Mouse (Mus musculus) gastrocnemius, postnatal 25 days (tissue): Measurements from ENCODE around the gene Kcnq2. TPM values are rescaled to one million over a fixed set of nuclear protein-coding genes. Genes with fewer than 3 reads are reported as not detected.
A peak's percentile ranks its signal among the peaks of the same experiment; 100 is the strongest.

Source experiments
- DNase-seq: peaks from one replicate; pipeline ENCODE4 v3.0.0; 2022
- long read RNA-seq, 2 experiments: library from polyadenylated mRNA; stranded (forward); transcript quantifications; one replicate each; pipeline ENCODE4 v2.0.0; 2021
- total RNA-seq, 2 experiments: library from RNA; stranded (reverse); gene quantifications; 1 replicate in 1 of 2; 2 replicates in 1 of 2; pipeline ENCODE4 v1.2.3; 2021

Kcnq2 gene
- not detected for total RNA-seq
- long read RNA-seq, experiment 1: 0 reads
- long read RNA-seq, experiment 2: 0 reads

DNA sequence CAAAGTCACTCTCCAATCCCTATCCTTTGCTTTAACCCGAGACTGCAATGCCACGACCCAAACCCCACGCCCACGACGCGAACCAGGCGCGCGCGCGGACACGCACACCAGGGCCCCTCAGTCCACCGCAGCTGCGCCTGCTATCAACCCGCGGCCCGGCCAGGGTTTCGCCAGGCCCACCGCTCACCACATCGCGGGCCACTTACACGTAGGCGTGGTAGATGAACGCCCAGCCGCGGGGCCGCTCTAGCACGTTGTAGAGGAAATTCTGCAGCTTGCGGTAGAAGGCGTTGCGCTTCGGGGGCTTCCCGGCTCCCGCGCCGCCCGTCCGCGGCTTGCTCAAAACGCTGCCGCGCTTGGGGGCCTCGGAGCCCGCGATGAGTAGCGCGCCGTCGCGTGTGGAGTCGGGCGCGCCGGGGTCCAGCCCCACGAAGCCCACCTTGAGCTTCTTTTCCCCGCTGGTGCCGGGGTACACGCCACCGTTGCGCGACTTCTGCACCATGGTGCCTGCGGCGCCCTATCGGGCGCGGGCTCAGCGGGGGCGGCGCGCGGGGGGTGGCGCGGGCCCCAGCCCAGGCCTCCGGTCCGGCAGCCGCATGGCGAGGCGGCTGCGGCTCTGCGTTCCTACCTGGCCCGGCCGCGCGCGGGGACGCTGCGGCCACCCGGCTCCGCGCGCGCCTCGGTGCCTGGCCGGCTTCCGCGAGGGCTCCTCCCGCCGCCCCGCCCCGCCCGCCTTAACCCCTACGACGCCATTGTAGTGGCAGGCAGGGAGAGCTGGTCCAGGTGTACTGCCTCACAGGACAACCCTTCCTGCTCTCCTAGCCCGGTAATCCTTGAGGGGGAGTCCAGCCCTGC is at the start of gene Kcnq2:
Gene Kcnq2 (minus strand): TSS at position 710 of the 855 bp plus-strand sequence.
- DNase-seq: no peak

DNA sequence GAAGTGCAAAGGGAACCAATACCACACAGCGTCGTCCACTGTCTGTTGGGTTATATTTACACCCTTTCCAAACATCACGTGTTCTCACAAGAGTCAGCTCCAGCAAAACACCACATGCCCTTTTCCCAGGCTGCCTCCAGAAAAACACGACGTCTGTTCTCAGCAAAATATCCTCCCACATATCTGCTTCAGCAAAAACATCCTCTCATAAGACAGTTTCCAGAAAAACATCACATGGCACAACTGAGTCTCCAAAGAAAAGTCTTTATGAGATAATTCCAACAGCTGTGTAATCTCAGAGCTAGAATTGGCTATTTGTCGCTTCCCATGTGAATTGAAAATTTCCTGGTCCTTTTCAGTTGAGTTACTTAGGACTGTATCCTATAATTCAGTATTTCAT is 45.8 kb upstream of the Kcnq2 start:
- no peak for DNase-seq

DNA sequence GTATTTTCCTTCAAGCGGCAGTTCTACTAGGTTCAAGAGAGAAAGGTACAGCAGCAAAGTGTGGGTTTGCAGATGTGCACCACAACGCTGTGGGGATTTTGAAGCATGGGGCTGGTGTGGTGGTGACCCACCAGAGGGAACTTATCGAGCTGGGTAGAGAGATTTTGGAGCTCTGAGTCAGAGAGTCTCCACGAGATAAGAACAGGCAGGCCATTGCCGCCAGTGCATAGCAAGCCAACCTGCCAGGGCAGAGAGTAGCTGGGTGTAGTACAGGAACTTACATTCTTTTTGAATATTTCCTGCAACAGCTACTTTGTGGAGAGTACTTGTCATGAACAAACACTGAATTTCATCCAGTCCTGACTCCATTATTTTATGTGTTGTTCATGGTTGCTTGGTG is 43.4 kb upstream of the Kcnq2 start:
- DNase-seq: no peak

DNA sequence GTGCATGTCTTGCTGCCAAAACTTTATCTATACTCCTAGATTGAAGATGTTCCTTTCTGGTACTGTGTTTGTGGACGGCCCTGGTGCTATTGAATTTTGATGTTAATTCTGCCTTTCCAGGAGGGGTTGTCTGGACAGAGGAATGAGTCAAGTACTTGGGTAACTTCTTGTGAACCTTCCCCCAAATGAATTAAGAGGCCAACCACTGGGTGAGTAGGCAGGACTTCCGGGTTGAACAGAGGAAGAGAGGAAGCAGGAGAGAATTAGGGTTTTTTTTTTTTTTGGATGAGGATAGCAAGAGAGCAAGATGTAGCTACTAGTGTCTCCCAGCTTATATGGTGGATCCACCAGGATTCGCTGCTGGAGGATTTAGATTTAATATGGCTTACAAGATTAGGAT is 42.9 kb upstream of the Kcnq2 start:
- DNase-seq: no peak

DNA sequence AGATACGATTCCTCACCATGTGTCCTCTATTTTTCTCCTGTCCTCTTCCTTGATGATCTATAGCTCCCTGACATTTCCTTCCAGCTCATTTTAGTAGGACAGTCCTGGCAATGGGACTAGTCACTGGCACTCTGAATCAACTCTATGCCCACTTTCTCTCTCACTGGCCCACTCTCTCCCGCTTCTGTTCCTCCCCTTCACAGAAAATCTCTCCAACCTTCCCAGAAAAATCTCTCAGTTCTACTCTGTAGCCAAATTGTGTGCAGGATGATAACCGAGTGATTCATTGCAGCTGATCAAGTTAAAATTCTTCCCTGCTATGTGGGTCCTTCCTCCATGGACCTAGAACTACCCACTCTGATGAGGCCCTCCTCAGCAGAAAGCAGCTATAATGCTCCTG is 39.5 kb upstream of the Kcnq2 start:
- no peak for DNase-seq

DNA sequence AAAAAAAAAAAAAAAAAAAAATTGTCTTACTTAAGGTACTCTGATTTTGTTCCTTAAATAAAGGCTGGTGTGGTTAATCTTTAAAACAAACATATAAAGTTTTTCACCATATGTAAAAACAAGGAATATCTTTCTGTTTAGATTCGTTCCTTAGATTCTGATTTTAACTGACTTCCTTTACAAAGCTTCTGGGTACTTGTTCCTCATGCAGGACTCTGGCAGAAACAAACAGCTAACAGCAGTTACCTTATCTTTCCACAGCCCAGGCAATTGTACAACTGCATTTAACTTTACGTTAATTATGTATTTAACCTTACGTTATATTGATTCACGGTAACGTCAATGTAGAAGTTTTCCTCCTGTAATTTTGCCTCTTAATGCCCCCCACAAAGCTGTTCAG is 31.4 kb upstream of the Kcnq2 start:
- DNase-seq: no peak

DNA sequence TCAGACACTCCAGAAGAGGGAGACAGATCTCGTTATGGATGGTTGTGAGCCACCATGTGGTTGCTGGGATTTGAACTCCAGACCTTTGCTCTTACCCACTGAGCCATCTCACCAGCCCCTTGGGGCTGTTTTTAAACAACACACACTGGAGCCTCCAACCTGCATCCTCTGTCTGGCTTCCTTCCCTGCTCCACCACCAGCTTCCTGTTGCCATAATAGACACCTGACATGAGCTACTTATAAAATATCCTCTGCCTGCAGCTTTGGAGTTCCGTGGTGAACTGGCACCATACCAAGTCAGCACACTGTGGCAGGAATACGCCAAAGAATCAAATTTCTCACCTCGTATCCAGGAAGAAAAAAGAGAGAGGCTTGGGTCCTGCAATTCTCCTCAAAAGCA is 25.7 kb upstream of the Kcnq2 start:
- no peak for DNase-seq

DNA sequence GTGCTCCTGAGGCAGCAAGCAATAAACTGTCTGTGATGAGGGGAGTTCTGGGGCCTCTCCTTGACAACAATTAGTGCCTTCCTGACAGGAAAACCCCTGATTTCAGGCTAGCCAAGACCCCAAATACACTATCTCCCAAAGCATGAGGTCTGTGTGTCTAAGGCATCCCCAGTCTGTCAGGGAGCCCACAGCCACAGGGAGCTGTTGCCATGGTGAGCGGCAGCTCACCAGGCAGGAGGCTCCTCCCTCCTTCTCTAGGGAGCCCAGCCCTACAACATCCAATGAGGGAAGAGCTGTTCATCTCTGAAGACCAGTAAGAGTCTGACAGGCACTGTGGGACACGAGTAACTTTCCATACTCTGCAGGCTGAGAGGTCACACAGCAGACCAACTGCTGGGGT is 24.7 kb upstream of the Kcnq2 start:
- no peak for DNase-seq

DNA sequence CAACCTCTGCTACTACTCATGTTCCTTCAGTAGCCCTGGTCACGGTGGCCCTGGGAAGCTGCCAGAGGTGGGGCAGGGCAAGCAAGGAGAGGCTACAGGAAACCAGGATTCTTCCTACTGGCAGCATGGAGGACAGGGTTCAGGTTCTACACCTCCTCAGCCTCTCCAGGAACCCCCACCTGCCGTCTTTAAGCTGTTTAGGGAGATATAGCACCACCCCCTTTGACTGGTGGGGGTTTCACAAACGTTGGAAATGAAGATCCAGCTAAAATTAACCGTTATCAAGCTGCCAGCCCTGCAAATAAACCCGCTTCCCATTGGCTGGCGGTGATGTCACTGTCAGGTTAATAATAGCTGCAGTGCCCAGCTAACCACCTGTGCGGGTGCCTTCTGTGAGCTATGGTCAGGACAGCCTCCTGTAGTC is 24.0 kb upstream of the Kcnq2 start:
- DNase-seq: peak; percentile 67

DNA sequence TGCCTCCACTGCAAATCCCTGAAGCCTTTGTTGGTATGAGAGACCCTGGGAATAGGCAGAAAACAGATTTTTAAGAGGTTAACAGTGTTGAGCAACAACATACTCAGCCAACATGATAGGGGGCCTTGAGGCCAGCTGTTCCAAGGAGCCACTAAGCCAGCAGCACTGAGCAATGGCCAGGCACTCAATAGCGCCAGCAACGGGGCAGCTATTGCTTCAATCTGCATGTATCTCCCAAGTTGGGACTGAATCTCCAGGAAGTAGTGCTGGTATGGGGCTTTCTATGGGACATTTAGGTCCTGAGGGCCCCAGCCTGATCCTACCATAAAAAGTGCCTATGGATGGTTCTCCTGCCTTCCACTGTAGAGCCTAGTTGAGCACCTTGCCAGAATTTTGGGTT is 23.4 kb upstream of the Kcnq2 start:
- DNase-seq: no peak

DNA sequence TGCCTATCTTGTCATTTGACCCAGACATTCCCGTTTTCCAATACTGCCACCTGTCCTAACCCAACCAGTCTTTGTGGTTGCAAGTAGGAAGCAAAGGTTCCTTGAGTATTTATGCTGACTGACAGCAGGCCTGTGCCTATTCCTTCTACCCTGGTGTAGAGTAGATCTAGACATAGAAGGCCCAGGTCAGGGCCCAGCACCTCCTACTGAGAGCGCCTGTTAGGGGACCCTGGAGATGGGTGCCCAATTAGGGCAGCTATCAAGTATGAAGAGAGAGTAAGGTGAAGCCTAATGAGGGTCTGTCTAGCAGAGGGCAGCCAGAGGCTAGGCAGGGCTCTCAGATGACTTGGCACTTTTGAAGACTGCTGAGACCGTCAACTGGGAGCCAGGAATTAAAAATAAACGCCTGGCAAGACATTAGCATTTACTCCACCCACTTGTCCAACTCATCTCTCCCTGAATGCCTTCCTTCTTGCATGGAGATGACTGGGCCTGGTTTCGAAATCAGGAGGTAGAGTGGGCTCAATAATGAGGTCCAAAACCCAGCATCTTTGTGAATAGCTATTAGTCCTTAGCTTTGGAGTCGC is 22.7 kb upstream of the Kcnq2 start:
- DNase-seq: peak; percentile 64

DNA sequence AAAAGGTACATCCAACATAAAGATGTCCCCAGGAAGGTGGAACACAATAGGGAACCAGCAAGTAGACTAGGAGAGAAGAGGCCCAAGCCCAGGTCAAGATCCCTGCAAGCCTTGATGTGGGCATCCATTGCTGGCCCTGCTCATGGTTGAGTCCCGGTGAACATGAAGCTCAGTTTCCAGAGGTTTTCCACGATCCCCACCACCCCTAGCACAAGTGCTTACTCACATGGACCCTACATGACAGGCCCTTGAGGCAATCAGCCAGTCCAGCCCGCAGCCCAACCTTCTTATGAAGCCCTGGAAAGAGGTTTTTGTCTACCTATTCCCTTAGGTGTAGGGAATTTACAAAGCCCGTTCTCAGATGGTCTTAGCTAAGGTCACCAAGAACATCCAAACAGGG is 22.1 kb upstream of the Kcnq2 start:
- no peak for DNase-seq

DNA sequence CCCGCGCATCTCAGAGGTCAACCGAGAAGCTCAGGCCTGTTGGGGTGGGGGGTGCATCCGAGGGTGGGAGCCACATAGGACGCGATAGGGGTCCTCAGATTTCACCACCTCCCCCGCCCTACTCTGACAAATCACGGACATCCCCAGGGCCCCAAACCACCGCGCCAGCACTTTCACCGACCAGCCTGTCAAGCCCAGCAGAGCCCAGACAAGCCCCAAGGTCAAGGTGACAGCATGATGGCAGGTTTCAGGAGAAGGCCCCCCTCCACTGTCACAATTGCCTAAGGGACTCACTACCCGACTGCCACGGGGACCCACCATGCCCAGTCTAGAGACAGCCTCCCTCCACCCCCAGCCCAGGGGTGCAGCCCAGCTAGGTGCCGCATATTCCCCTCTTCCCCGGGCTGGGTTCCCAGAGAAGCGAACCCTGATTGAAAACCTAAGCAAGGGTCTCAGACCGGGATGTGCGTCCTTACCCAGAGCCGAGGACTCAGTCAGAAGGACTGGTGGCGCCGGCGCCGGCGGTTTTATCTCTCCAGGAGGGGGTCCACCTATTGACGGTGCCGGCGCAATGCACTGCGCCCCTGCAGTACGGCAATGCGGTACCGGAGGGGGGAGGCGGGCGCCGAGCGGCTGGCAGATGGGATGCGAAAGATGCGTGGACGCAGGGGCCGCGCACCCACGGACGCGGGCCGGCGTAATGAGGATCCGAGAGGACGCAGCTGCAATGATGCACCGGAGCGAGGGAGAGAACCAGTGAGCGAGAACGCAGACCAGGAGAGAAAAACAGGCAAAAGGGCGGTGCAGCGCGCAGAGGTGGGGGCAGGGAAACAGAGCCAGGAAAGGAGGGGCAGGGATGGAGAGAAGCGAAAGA is 21.4 kb upstream of the Kcnq2 start, which contains the start of gene Eef1a2:
Gene Eef1a2 (minus strand): TSS at position 767 of the 874 bp plus-strand sequence.
- DNase-seq: peak; percentile 43

DNA sequence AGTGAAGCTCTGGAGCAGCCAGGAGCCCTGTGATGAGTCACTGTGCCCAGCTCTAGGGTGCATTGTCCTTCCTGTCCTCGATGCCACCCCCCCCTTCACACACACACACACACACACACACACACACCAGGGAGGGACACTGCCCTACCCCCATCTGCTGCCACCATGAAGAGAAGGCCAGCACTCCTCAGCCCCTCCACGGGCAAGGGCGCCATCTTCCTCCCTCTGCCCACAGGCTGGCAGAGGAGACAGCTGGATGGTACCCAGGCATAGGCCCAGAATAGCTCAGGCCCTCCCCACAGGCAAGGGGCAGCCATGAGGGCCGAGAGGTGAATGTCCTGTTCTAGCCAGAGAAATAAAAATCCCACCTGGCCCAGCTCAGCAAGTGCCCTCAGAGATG is 20.7 kb upstream of the Kcnq2 start:
- DNase-seq: peak; percentile 84

DNA sequence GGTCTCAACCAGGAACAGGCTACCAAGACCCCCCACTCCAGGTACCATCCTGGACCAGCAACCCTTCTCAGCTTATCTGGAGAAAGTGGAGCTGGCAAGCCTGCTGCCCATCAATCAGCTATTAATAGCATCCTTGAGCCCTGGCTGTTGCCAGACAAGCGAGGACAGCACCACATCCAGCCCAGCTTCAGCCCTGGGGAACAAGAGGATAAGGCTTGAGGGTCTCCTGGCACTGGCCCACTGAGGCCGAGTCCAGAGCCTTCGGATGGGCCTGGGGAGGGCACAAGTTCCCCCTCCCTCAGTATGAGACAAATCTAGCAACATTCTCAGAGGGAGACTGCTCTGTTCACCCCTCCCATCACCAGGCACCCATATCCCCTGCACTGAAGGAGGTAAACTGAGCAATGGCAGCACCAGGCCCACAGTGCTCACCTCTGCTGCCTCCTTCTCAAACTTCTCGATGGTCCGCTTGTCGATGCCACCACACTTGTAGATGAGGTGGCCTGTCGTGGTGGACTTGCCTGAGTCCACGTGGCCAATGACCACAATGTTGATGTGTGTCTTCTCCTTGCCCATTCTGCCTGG is 19.8 kb upstream of the Kcnq2 start:
- peak; percentile 38 for DNase-seq

DNA sequence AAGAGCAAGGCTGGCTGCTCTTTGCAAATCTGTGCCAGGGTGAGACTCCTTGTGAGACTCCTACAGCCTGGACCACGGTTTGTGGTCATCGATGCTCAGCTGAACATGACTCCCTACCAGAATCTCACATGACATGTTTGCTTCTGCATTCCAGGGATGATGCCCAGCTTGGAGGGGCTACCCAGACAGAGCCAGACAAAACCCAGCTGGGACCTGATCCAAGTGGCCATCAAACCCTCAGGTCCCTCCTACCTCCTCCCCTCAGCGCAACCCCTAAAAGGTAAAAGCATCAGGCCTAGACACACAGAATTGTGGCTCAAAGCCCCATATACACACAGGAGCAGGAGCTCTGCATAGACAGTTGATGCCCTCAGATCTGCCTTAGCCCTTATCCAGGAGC is 19.3 kb upstream of the Kcnq2 start:
- no peak for DNase-seq

DNA sequence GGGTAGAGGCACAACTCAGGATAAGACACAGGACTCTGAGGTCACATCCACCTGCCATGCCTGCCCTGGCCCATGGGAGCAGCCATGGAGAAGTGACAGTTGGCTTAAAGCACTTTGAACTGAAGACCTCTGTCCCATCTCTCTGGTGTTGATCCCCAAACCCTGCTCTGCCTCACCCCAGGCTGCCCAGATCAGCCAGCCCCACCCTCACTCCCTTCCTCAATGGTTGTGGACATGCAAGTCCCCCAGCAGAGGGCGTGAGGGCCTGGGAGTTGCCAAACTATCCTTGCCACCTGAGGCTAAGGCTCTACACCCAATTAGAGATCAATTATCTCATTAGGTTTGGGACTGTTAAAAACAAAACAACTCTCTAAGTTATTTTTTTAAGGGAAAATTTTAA is 18.7 kb upstream of the Kcnq2 start:
- no peak for DNase-seq

DNA sequence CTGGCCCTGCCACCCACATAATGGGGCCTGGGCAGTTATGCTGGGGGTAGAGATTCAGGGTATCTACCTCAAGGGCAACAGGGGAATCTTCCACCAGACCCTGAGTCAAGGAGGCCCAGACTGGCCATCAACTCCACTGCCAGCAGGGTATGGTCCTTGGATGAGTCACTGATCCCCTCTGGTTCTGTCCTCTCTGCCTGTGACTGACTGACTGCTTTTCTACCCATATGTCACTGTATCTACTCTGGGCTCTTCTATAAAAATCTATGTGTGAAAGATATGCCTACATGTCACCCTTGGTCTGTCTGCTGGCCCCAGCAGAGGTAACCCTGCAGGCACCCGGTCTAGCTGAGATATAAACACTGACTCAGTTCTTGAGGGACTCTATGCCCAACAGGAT is 18.0 kb upstream of the Kcnq2 start:
- no peak for DNase-seq

DNA sequence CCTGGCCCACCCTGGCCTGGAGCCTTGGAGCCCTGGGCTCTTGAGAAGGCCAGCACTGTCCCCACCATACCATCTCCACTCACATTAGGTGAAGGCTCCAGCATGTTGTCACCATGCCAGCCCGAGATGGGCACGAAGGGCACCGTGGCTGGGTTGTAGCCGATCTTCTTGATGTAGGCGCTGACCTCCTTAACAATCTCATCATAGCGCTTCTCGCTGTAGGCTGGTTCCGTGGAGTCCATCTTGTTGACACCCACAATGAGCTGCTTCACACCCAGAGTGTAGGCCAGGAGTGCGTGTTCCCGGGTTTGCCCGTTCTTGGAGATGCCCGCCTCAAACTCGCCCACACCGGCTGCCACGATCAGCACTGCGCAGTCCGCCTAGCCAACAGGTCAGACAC is 17.6 kb upstream of the Kcnq2 start:
- DNase-seq: no peak

DNA sequence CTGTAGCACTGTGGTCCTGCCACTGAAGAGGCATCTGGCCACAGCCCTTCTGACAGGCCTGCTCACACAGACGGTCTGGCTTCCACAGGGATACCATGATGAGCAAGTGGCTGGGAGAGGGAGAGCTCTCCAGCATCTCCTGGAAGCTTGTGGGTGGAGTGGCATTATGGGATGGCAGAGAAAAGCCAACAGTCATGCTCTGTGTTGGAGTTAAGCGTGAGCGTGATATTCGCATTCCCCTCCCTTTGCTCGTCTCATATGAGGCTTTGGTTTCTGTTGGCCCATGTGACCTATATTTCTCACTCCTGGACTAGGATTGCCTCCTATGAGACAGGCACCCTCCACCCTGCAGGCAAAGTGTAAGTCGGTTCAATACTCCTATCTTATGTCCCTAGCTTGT is 15.2 kb upstream of the Kcnq2 start:
- no peak for DNase-seq

DNA sequence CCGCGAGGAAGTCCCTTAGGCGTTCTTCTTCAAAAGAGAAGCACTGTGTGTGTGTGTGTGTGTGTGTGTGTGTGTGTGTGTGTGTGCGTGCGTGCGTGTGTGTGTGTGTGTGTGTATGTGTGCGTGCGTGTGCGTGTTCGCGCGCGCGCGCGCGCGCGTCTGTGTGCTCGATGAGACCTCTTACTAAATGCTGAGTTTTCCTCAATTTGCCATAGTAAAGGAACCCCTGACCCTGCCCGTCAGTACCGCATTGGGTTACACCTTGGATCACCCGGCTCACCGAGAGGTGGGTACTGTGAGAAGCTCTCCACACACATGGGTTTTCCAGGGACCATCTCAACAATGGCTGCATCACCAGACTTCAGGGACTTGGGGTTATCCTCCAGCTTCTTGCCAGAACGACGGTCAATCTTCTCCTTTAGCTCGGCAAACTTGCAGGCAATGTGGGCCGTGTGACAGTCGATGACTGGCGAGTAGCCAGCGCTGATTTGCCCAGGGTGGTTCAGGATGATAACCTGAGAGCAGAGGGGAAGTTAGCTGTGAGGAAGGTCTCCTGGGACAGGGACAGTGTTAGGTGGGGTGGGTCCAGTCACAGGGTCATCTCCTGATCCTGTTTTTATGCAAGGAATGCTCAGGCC is 13.3 kb upstream of the Kcnq2 start:
- DNase-seq: no peak
